Mouse (Mus musculus) ES-Bruce4 (cell line): Measurements from ENCODE around the gene Slc6a11. TPM values are rescaled to one million over a fixed set of nuclear protein-coding genes. Genes with fewer than 3 reads are reported as not detected.
A peak's percentile ranks its signal among the peaks of the same experiment; 100 is the strongest.

Experiments
- H3K27ac ChIP-seq: 2 replicates; pipeline ENCODE4 v1.5.1; 2012; ENCODE audit warnings: low read length, inconsistent platforms; ENCODE audit not compliant: insufficient read depth
- H3K27me3 ChIP-seq: 2 replicates; pipeline ENCODE4 v1.6.1; 2012; ENCODE audit warnings: mild to moderate bottlenecking, low read length, inconsistent platforms; ENCODE audit not compliant: control insufficient read depth, poor library complexity, insufficient read depth, severe bottlenecking
- H3K36me3 ChIP-seq: 2 replicates; pipeline ENCODE4 v1.6.1; 2012; ENCODE audit warnings: inconsistent platforms, mild to moderate bottlenecking, low read length, moderate library complexity; ENCODE audit not compliant: control insufficient read depth, poor library complexity, insufficient read depth, severe bottlenecking
- H3K4me1 ChIP-seq: one replicate; pipeline ENCODE4 v1.8.1; 2011; ENCODE audit warnings: low read length; ENCODE audit not compliant: control insufficient read depth, insufficient read depth
- H3K4me3 ChIP-seq: 2 replicates; pipeline ENCODE4 v1.5.1; 2011; ENCODE audit warnings: low read depth, mild to moderate bottlenecking, low read length
- H3K9ac ChIP-seq: 2 replicates; pipeline ENCODE4 v1.6.1; 2012; ENCODE audit warnings: low read depth, mild to moderate bottlenecking, inconsistent platforms; ENCODE audit not compliant: poor library complexity, severe bottlenecking
- H3K9me3 ChIP-seq: replicated peaks from 2 replicates; pipeline ENCODE4 v1.6.1; 2012; ENCODE audit warnings: mild to moderate bottlenecking, low read length, inconsistent platforms; ENCODE audit not compliant: control insufficient read depth, poor library complexity, insufficient read depth, severe bottlenecking
- CTCF ChIP-seq: IDR thresholded peaks from one replicate; pipeline ENCODE4 v1.8.1; 2011; ENCODE audit warnings: low read depth, low read length
- EP300 ChIP-seq: IDR thresholded peaks from 2 replicates; pipeline ENCODE4 v1.6.1; 2011; ENCODE audit warnings: low read depth, low read length; ENCODE audit not compliant: insufficient read depth
- POLR2A ChIP-seq: IDR thresholded peaks from one replicate; pipeline ENCODE4 v1.8.1; 2011; ENCODE audit warnings: low read length; ENCODE audit not compliant: insufficient read depth
- polyA plus RNA-seq: library from polyadenylated mRNA; stranded (reverse); fragments of >200 nt; gene quantifications from 2 replicates; pipeline ENCODE4 v1.2.4, GENCODE M21; 2011; ENCODE audit warnings: low read depth; ENCODE audit not compliant: missing spikeins, insufficient read depth, insufficient read length

Gene Slc6a11
- 0.17 and 0.19 TPM in 2 replicates for polyA plus RNA-seq

- no peaks in the 10 kb centered on the region for H3K4me1 ChIP-seq
- peak within 1 kb of the TSS; percentile 44 for H3K4me3 ChIP-seq
- no peaks in the 10 kb centered on the region for H3K9me3 ChIP-seq
- TF ChIP-seq CTCF, result no peak
- no peak for TF ChIP-seq POLR2A
- TF ChIP-seq EP300, result no peak
- H3K36me3 ChIP-seq, result no peaks in the 10 kb centered on the region
- H3K9ac ChIP-seq, result peak within 1 kb of the TSS; percentile 46
- H3K27ac ChIP-seq, result no peak within 1 kb of the TSS
- H3K27me3 ChIP-seq, result peaks cover 14% of the 10 kb centered on the region
These were observed at the start of gene Slc6a11 for GRCm38 (mm10) chr6:114131122-114131872. Gene Slc6a11 (plus strand): TSS chr6:114131241.

DNA sequence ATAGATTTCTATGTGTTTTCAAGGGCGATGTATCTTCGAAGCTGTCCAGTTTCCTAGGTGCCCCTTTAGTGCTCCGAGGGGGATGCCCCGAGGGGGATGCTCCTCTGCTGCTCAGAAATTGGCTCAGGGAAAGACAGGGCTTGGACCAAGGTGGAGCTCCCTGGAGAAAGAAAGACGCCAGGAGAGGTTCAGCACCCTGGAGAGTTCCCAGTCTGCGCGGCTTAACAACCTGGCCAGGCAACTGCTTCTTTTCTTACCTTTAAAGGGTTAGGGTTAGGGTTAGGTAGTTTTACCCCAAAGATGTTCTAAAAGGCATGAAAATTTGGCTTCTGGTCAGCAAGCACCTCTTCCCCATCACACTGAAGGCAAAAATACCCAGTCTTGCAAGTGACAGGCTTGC is 43.9 kb upstream of the Slc6a11 start:
- Histone ChIP-seq H3K9ac (no peak overlapping the region), H3K36me3 (no peaks in the 10 kb centered on the region), H3K9me3 (no peaks in the 10 kb centered on the region), H3K4me1 (no peaks in the 10 kb centered on the region), H3K4me3 (no peak overlapping the region), H3K27me3 (no peaks in the 10 kb centered on the region), H3K27ac (no peak overlapping the region)
- TF ChIP-seq CTCF (no peak), EP300 (no peak), POLR2A (no peak)

GRCm38 (mm10) chr6:114089626-114090025 is 41.4 kb upstream of the Slc6a11 start:
- no peaks in the 10 kb centered on the region for H3K27me3 ChIP-seq
- TF ChIP-seq CTCF (no peak), EP300 (no peak), POLR2A (no peak)

DNA sequence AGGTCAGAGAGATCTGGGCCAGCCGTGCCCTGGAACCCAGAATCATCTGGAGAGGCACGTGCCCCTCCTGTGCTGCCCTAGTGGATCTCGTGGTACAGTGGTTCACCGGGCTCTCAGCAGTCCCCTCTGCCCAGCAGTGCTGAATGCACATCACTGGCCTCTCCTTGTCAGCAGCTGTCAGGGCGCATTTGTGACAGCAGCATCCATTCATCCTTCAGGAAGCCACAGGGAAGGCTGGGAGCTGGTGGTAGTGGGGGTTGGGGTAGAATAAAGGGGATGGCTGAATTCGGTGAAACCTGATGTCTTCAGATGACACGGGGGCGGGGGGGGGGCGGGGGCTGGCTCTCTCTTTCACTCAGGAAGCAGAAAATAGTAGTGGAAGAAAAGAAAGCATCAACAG is 38.8 kb upstream of the Slc6a11 start:
- TF ChIP-seq POLR2A (no peak), CTCF (no peak), EP300 (no peak)
- no peaks in the 10 kb centered on the region for H3K36me3 ChIP-seq
- no peaks in the 10 kb centered on the region for H3K9me3 ChIP-seq
- no peak overlapping the region for H3K4me3 ChIP-seq
- no peak overlapping the region for H3K9ac ChIP-seq
- no peak overlapping the region for H3K27ac ChIP-seq
- H3K27me3 ChIP-seq, result no peaks in the 10 kb centered on the region
- H3K4me1 ChIP-seq, result no peaks in the 10 kb centered on the region

More at GRCm38 (mm10) chr6:114089626-114090025, 41.4 kb upstream of the Slc6a11 start:
- H3K9ac ChIP-seq, result no peak overlapping the region
- H3K4me3 ChIP-seq, result no peak overlapping the region
- no peaks in the 10 kb centered on the region for H3K4me1 ChIP-seq
- no peaks in the 10 kb centered on the region for H3K9me3 ChIP-seq
- no peaks in the 10 kb centered on the region for H3K36me3 ChIP-seq
- H3K27ac ChIP-seq, result no peak overlapping the region

DNA sequence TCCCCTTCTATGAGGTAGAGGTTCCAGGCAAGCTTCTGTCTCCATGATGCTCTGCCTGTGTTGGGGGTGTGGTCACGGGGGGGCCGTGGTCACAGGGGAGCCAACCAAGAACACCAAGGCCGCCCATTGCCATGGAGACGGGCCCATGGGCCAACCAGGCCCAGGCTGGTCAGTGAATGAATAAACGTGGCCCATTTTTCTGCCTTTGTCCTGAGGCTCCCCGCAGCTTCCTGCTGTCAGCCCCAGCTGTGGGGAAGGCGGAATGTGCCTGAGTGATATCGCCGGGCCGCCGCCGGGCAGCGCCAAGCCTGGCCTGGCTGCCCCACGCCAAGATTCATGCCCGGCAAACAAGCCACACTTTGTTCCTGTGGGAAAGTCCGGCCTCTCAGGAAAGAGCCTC is 36.8 kb upstream of the Slc6a11 start:
- Histone ChIP-seq H3K36me3 (no peaks in the 10 kb centered on the region), H3K27ac (no peak overlapping the region), H3K4me1 (no peaks in the 10 kb centered on the region), H3K9me3 (no peaks in the 10 kb centered on the region), H3K9ac (no peak overlapping the region), H3K27me3 (no peaks in the 10 kb centered on the region), H3K4me3 (no peak overlapping the region)
- TF ChIP-seq POLR2A (no peak), CTCF (no peak), EP300 (no peak)

GRCm38 (mm10) chr6:114096574-114096973 is 34.5 kb upstream of the Slc6a11 start:
- TF ChIP-seq EP300 (no peak), POLR2A (no peak), CTCF (no peak)
- Histone ChIP-seq H3K27ac (no peak overlapping the region), H3K36me3 (no peaks in the 10 kb centered on the region), H3K27me3 (no peaks in the 10 kb centered on the region), H3K9ac (no peak overlapping the region), H3K9me3 (no peaks in the 10 kb centered on the region), H3K4me1 (no peaks in the 10 kb centered on the region), H3K4me3 (no peak overlapping the region)
